Mouse (Mus musculus): ENCODE measurements around the gene Maff.

Gene Maff

DNA sequence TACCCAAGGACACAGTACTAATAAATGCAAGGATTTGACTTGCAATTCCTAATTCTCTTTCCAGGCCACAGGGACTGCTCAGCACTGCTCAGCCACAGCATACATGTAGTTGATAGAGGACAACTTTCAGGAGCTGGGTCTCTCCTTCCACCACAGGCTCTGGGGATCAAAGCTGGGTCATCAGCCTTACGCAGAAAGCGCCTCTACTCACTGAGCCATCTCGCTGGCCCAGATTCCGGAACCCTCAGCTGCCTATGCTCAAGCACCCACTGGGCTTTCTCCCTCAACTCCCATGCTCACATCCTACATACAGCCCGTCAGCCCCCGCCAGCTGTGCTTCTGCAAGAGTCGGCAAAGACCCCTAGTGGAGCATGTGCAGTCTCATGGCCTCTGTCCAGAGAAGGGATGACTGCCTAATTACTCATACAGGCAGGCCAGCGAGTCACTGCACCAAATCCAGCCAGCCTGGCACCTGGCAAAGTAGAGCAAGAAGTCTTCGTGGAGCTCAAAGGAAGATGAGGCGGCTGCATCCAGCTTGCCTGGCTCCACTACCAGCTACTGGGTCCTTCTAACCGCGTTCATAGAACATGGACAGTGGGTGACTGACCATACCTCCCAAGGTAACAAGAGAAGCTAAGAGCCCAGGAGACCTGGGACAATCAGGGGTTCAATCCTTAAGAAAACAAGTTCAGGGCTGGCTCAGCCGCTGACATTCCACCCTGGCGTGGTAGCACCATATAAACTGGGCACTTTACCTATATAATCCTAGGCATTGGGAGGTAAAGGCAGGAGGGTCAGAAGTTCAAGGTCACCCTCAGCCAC, 53.0 kb downstream of the Maff start:
- no peak for DNase-seq

DNA sequence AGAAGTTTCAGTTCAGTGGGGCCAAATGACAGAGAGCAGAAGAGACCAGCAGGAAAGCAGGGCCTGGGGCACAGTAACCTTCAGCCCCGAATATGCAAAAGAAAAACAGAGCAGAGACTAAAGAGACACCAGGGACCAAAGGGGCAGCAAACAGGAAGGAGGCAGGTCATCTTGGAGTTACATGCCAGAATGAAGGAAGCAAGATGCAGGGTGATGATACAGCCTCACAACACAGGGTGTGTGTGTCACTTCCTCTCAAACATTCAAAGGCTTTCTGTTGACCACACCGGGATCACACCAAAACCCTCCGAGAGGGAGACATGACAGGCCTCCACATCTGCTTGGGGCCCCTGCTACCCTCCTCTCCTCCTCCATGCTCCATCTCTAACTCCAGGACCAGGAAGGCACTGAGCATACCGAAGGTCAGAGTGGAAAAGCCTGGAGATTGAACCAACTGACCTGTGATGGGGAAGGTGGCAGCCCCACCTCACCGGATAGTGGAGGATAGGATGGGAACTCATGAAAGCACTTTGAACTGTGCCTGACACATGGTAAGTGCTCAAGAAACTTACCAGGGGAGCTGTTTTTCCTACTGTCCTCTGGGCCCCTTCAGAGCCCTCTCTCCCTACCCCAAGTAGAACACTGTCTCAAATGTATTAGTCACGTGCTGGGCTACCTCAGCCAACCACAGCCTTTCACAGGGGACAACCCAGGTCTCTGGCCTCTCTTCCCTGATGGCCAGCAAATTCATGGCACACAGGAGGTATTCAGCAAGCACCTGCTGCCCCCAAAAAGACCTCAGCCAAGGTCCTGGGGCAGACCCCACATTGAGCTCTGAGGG, 53.9 kb downstream of the Maff start:
- DNase-seq, result no peak

DNA sequence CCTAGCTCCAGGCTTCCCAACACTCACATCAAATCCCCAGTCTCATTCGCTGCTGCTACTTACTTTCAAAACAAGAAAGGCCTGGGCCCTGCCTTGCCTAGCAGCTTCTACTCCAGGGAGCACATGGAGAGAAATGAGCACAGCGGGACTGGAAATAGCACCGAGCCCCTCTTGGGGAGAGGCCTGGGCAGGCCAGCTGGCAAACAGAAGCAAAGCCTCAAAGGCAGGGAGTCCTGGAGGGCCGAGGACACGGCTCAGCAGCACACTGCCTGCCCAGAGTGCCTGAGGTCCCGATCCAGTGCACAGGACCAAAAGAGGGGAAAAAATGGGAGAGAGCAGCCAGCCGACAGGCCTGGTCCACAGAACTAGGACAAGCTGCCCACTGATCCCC, 54.5 kb downstream of the Maff start:
- no peak for DNase-seq

GRCm38 (mm10) chr15:79402176-79402575, 55.8 kb downstream of the Maff start:
- DNase-seq, result no peak

- peak; percentile 76 to 89 for DNase-seq
These were observed 56.7 kb downstream of the Maff start, which contains the start of gene Tmem184b for GRCm38 (mm10) chr15:79402836-79403762. Gene Tmem184b, minus strand, starts transcription at chr15:79403569.

DNA sequence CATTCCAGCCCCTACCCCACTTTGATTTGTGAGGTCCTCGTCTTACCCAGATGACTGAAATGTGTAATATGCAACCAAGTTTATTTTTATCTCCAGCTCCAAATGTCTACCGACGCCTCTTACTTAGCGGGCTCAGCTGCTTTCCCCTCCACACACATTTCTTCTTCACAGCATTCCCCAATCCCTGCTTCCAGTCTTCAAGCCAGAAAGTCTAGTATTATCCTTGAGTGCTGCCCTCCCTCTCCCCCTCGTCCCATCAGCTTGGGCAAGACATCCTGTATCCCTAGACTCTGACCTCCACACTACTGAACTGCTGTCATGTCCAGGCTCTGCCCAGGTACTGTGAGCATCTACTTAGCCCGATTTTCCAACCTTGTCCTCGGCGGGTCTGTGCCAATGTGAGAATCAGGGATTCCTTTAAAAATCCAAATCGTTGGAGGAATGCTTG, 57.4 kb downstream of the Maff start:
- no peak for DNase-seq

DNA sequence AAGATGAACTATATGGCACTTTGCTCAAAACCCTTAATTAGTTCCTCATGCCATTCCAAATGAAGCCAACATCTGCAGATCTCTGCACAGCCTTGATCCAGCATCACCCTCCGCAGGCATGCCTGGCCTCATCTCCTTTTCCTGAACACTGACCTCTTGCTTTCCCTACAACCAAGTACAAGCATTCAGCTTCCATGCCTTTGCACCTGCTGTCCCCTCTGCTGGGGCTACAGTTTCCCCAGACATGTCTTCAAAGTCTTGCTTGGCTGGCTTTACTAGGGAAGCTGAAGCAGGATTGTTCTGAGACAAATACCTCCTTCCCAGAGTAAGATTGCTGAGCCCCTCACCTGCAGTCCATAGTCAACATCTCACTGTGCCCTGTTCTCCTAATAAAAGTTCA, 57.9 kb downstream of the Maff start:
- DNase-seq, result no peak

DNA sequence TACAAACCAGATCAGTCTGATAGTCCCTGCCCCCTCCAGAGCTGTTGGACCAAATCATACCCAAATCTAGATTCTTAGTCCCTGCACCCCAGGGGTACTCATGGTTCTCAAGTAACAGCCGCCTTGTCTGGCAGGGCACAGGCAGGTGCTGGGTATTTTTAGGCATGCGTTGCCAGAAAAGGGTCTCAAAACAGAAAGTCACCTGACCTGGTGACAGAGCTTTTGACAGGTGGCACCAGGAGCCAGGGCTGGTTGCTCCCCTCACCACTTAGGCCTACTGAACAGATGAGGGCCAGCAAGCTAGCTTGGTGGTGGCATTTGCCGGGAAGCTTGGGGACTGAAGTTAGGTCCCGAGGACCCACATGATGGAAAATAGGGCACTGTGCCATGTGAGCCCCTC, 60.1 kb downstream of the Maff start:
- no peak for DNase-seq

Data from spleen, adult 18-20 months (tissue).